9 mouse cellular contexts compared by ENCODE assay signal in the genomic region with DNA sequence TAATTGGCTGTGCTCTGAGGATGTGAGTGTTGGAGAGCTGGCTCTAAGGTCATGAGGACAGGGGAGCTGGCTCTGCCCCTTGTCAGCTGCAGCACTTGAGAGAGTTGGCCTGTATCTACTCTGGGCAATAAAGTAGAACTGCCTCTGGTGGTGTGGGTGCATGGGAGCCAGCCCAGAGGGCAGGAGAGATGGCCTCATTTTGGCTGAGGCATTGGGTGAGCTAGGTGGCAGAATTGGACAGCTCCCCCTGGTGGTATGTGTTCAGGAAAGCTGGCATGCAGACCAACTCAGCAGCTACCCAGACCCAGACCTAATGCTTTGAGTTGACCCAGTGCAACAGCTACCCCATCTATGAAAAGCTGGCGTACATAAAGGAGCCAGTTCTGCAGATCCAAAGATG.
DNase-seq lines count a peak whose midpoint lies in the region; ATAC-seq and TF ChIP-seq lines count a peak whose summit lies in the region.
"Had no signal": no experiment of that assay in that cellular context is flagged by ENCODE, and none has a peak within 500 bp of the region (broad histone marks: within the 10 kb centered on the region; RNA-seq: fewer than 3 reads in every experiment).

No protein-coding gene starts in this region.

- peak; percentile 14 to 18 for DNase-seq in cerebellum, postnatal 14 days
- no peak for DNase-seq in cerebellum, adult 11-12 months
- DNase-seq in lung, embryonic 14.5 days: peak; percentile 3
- DNase-seq in lung, postnatal 10 days: no peak
- DNase-seq in adrenal gland, postnatal 36 days: peak; percentile 37 to 44
- peak; percentile 1 to 25 for DNase-seq in heart, postnatal 14 days
- DNase-seq in gastrocnemius, postnatal 36 days: no peak

- no peaks in the 10 kb centered on the region for H3K9me3 ChIP-seq in lung, embryonic 14.5 days (ENCODE audit: low read depth, low read length)
- H3K9me3 ChIP-seq: limb, embryonic 15.5 days had no signal

- ATAC-seq in lung, embryonic 14.5 days (ENCODE audit: insufficient read depth): no peak
- no peak for ATAC-seq in monocyte, adult 5-6 weeks (replicated peaks; ENCODE audit: insufficient number of reproducible peaks, low FRiP score, low TSS enrichment, poor library complexity, severe bottlenecking)

- H3K4me1 ChIP-seq in lung, embryonic 14.5 days (ENCODE audit: insufficient read depth): no peaks in the 10 kb centered on the region
- H3K4me1 ChIP-seq: limb, embryonic 15.5 days had no signal

- no peaks in the 10 kb centered on the region for H3K36me3 ChIP-seq in lung, embryonic 14.5 days (ENCODE audit: insufficient read depth)
- H3K36me3 ChIP-seq: limb, embryonic 15.5 days had no signal

- H3K9ac ChIP-seq in lung, embryonic 14.5 days: no peak overlapping the region
- H3K9ac ChIP-seq: limb, embryonic 15.5 days had no signal

- no peak overlapping the region for H3K4me2 ChIP-seq in lung, embryonic 14.5 days
- H3K4me2 ChIP-seq: limb, embryonic 15.5 days had no signal

- intact Hi-C loops in heart, postnatal 14 days (cut with DNase I): no loop called here
- intact Hi-C loops in gastrocnemius, postnatal 36 days (cut with DNase I): no loop called here

- no peak for TF ChIP-seq CTCF in lung, embryonic 14.5 days (IDR thresholded peaks at IDR 0.05; ENCODE audit: low read depth)

- H3K27me3 ChIP-seq in lung, embryonic 14.5 days (ENCODE audit: insufficient read depth, low read length): no peaks in the 10 kb centered on the region
- H3K27me3 ChIP-seq: limb, embryonic 15.5 days had no signal

- H3K27ac ChIP-seq in lung, embryonic 14.5 days (ENCODE audit: low read depth): no peak overlapping the region
- H3K27ac ChIP-seq: limb, embryonic 15.5 days had no signal

- H3K4me3 ChIP-seq in lung, embryonic 14.5 days (ENCODE audit: low read depth, low read length): no peak overlapping the region
- H3K4me3 ChIP-seq: limb, embryonic 15.5 days had no signal

- WGBS in lung, embryonic 14.5 days: 90% methylated on average over 1 of the region's 1 CpGs

Comparison
In these comparisons a context has a peak if more than half of its experiments do, and no peak if none do; other contexts are left out.
1. DNase-seq: peak in cerebellum, postnatal 14 days (2 of 2), lung, embryonic 14.5 days (single experiment), adrenal gland, postnatal 36 days (2 of 2) and heart, postnatal 14 days (2 of 2); none in cerebellum, adult 11-12 months (single experiment), lung, postnatal 10 days (single experiment) and gastrocnemius, postnatal 36 days (0 of 2).